Mouse (Mus musculus) forebrain, embryonic 10.5 days (tissue): ENCODE measurements around the gene Scn4b. TPM values are rescaled to one million over a fixed set of nuclear protein-coding genes. Genes with fewer than 3 reads are reported as not detected.

Experiments used
- DNase-seq: peaks from one replicate; pipeline ENCODE4 v3.0.0-alpha.2; 2017; ENCODE audit warnings: low spot score; ENCODE audit errors: extremely low spot score
- H3K27ac ChIP-seq: fragments of 300-500 bp; sonication (generic); 2 replicates; pipeline ENCODE4 v1.5.1; 2016; ENCODE audit warnings: mild to moderate bottlenecking
- H3K27me3 ChIP-seq: fragments of 300-500 bp; sonication (generic); 2 replicates; pipeline ENCODE4 v1.6.1; 2016; ENCODE audit warnings: mild to moderate bottlenecking; ENCODE audit not compliant: poor library complexity, severe bottlenecking
- H3K36me3 ChIP-seq: fragments of 300-500 bp; sonication (generic); replicated peaks from 2 replicates; pipeline ENCODE4 v1.6.1; 2016; ENCODE audit warnings: mild to moderate bottlenecking, moderate library complexity
- H3K4me1 ChIP-seq: fragments of 300-500 bp; sonication (generic); 2 replicates; pipeline ENCODE4 v1.6.1; 2016
- H3K4me3 ChIP-seq: fragments of 300-500 bp; sonication (generic); 2 replicates; pipeline ENCODE4 v1.5.1; 2016; ENCODE audit warnings: mild to moderate bottlenecking, moderate library complexity
- H3K9me3 ChIP-seq: fragments of 300-500 bp; sonication (generic); 2 replicates; pipeline ENCODE4 v1.6.1; 2016; ENCODE audit warnings: mild to moderate bottlenecking, moderate library complexity
- WGBS: fragments of 180-500 bp; shearing (Covaris S2); methylation state at CpG from one replicate; pipeline ENCODE4 v1.1.7; 2016; 5-methylcytosine and 5-hydroxymethylcytosine counted together
- polyA plus RNA-seq: library from polyadenylated mRNA; unstranded; fragments of >200 nt; fragmentation: Nextera tagmentation; extraction: Ambion mirVana; gene quantifications from 2 replicates; pipeline ENCODE4 v1.2.1, GENCODE M21; 2016

Gene Scn4b
- polyA plus RNA-seq, 1 experiment from 2014 or later, result 0.41 TPM

- Histone ChIP-seq H3K4me1 (peaks cover 44% of the 10 kb centered on the region), H3K9me3 (no peaks in the 10 kb centered on the region), H3K36me3 (no peaks in the 10 kb centered on the region), H3K27ac (peak within 1 kb of the TSS; percentile 89), H3K4me3 (peak within 1 kb of the TSS; percentile 69), H3K27me3 (peaks cover 77% of the 10 kb centered on the region)
- under 1% methylated on average over 13 of the region's 13 CpGs for WGBS
- DNase-seq, result no peak
Observed at GRCm38 (mm10) chr9:45117741-45118431, 20.3 kb upstream of the Scn4b start, which contains the start of gene Scn2b. Gene Scn2b, plus strand, starts transcription at chr9:45117782.

GRCm38 (mm10) chr9:45118552-45118951, 19.6 kb upstream of the Scn4b start:
- Histone ChIP-seq H3K36me3 (no peaks in the 10 kb centered on the region), H3K27me3 (peaks cover 78% of the 10 kb centered on the region), H3K9me3 (no peaks in the 10 kb centered on the region), H3K27ac (peak overlapping the region; percentile 89), H3K4me1 (peaks cover 44% of the 10 kb centered on the region), H3K4me3 (peak overlapping the region; percentile 69)
- 30% methylated on average over 10 of the region's 10 CpGs for WGBS
- no peak for DNase-seq

- 93% methylated on average over 8 of the region's 8 CpGs for WGBS
- Histone ChIP-seq H3K4me3 (peak overlapping the region; percentile 69; the same call in 1 of the 2 replicates), H3K4me1 (peaks cover 44% of the 10 kb centered on the region), H3K9me3 (no peaks in the 10 kb centered on the region), H3K27ac (no peak overlapping the region), H3K36me3 (no peaks in the 10 kb centered on the region), H3K27me3 (peaks cover 69% of the 10 kb centered on the region)
- DNase-seq, result no peak
Observed at GRCm38 (mm10) chr9:45119316-45119953, 18.8 kb upstream of the Scn4b start.

- 89% methylated on average over 14 of the region's 14 CpGs for WGBS
- no peaks in the 10 kb centered on the region for H3K9me3 ChIP-seq
- H3K27ac ChIP-seq, result no peak overlapping the region
- peaks cover 44% of the 10 kb centered on the region for H3K4me1 ChIP-seq
- H3K27me3 ChIP-seq, result peaks cover 66% of the 10 kb centered on the region
- H3K36me3 ChIP-seq, result no peaks in the 10 kb centered on the region
- DNase-seq, result no peak
- no peak overlapping the region for H3K4me3 ChIP-seq
Observed at GRCm38 (mm10) chr9:45119954-45120530, 18.2 kb upstream of the Scn4b start.

GRCm38 (mm10) chr9:45120567-45120966, 17.6 kb upstream of the Scn4b start:
- 90% methylated on average over 6 of the region's 6 CpGs for WGBS
- Histone ChIP-seq H3K27ac (no peak overlapping the region), H3K36me3 (0 out of 2 replicates have a peak, but pooled peaks cover 3% of the 10 kb centered on the region), H3K27me3 (peaks cover 64% of the 10 kb centered on the region), H3K4me1 (peaks cover 40% of the 10 kb centered on the region), H3K4me3 (no peak overlapping the region), H3K9me3 (no peaks in the 10 kb centered on the region)
- no peak for DNase-seq

- Histone ChIP-seq H3K4me3 (no peak overlapping the region), H3K4me1 (peaks cover 36% of the 10 kb centered on the region), H3K27ac (no peak overlapping the region), H3K9me3 (no peaks in the 10 kb centered on the region), H3K27me3 (peaks cover 60% of the 10 kb centered on the region), H3K36me3 (0 out of 2 replicates have a peak, but pooled peaks cover 4% of the 10 kb centered on the region)
- no peak for DNase-seq
- 61% methylated on average over 6 of the region's 6 CpGs for WGBS
Observed at GRCm38 (mm10) chr9:45121001-45121400, 17.2 kb upstream of the Scn4b start.

- Histone ChIP-seq H3K27me3 (peaks cover 52% of the 10 kb centered on the region), H3K27ac (peak overlapping the region; percentile 52; the same call in 1 of the 2 replicates), H3K4me3 (peak overlapping the region; percentile 22), H3K36me3 (0 out of 2 replicates have a peak, but pooled peaks cover 4% of the 10 kb centered on the region), H3K9me3 (no peaks in the 10 kb centered on the region), H3K4me1 (peaks cover 32% of the 10 kb centered on the region)
- 5% methylated on average over 10 of the region's 10 CpGs for WGBS
- peak; percentile 75 for DNase-seq
Observed at GRCm38 (mm10) chr9:45121769-45122168, 16.4 kb upstream of the Scn4b start.

GRCm38 (mm10) chr9:45122209-45122761, 15.9 kb upstream of the Scn4b start:
- Histone ChIP-seq H3K36me3 (0 out of 2 replicates have a peak, but pooled peaks cover 4% of the 10 kb centered on the region), H3K27ac (peak overlapping the region; percentile 52; the same call in 1 of the 2 replicates), H3K27me3 (peaks cover 47% of the 10 kb centered on the region), H3K9me3 (no peaks in the 10 kb centered on the region), H3K4me1 (peaks cover 32% of the 10 kb centered on the region), H3K4me3 (peak overlapping the region; percentile 22)
- WGBS, result 21% methylated on average over 9 of the region's 9 CpGs
- DNase-seq, result no peak

- H3K4me1 ChIP-seq, result peaks cover 24% of the 10 kb centered on the region
- no peak overlapping the region for H3K27ac ChIP-seq
- H3K4me3 ChIP-seq, result no peak overlapping the region
- H3K27me3 ChIP-seq, result peaks cover 38% of the 10 kb centered on the region
- H3K9me3 ChIP-seq, result no peaks in the 10 kb centered on the region
- H3K36me3 ChIP-seq, result 0 out of 2 replicates have a peak, but pooled peaks cover 4% of the 10 kb centered on the region
- no peak for DNase-seq
- WGBS, result 92% methylated on average over 14 of the region's 14 CpGs
Observed at GRCm38 (mm10) chr9:45125211-45125610, 13.0 kb upstream of the Scn4b start.

- 52% methylated on average over 7 of the region's 7 CpGs for WGBS
- Histone ChIP-seq H3K9me3 (no peaks in the 10 kb centered on the region), H3K4me1 (peaks cover 18% of the 10 kb centered on the region), H3K27ac (no peak overlapping the region), H3K4me3 (no peak overlapping the region), H3K36me3 (0 out of 2 replicates have a peak, but pooled peaks cover 4% of the 10 kb centered on the region), H3K27me3 (peaks cover 24% of the 10 kb centered on the region)
- no peak for DNase-seq
Observed at GRCm38 (mm10) chr9:45126941-45127340, 11.3 kb upstream of the Scn4b start.

- no peak for DNase-seq
- H3K4me1 ChIP-seq, result peaks cover 31% of the 10 kb centered on the region
- H3K36me3 ChIP-seq, result 0 out of 2 replicates have a peak, but pooled peaks cover 4% of the 10 kb centered on the region
- H3K4me3 ChIP-seq, result no peak overlapping the region
- H3K9me3 ChIP-seq, result no peaks in the 10 kb centered on the region
- H3K27ac ChIP-seq, result no peak overlapping the region
- 86% methylated on average over 3 of the region's 3 CpGs for WGBS
- H3K27me3 ChIP-seq, result peaks cover 43% of the 10 kb centered on the region
Observed at GRCm38 (mm10) chr9:45130119-45130518, 8.1 kb upstream of the Scn4b start.

- no peaks in the 10 kb centered on the region for H3K36me3 ChIP-seq
- H3K9me3 ChIP-seq, result no peaks in the 10 kb centered on the region
- no peak overlapping the region for H3K4me3 ChIP-seq
- 22% methylated on average over 5 of the region's 5 CpGs for WGBS
- no peak for DNase-seq
- H3K27ac ChIP-seq, result no peak overlapping the region
- H3K4me1 ChIP-seq, result peaks cover 63% of the 10 kb centered on the region
- peaks cover 76% of the 10 kb centered on the region for H3K27me3 ChIP-seq
Observed at GRCm38 (mm10) chr9:45133484-45134310, 4.5 kb upstream of the Scn4b start.
